Mouse (Mus musculus) MEL (cell line): ENCODE data around the gene Mertk.

Source experiments
- CHD1 ChIP-seq: IDR thresholded peaks from 2 replicates; pipeline ENCODE4 v1.6.1; 2012; ENCODE audit warnings: low read depth, mild to moderate bottlenecking, inconsistent platforms, low read length, improper control_type of control experiment
- USF1 ChIP-seq: IDR thresholded peaks from 2 replicates; pipeline ENCODE4 v1.6.1; 2014; ENCODE audit warnings: low read depth, mild to moderate bottlenecking, inconsistent platforms, low read length, improper control_type of control experiment, moderate library complexity

DNA sequence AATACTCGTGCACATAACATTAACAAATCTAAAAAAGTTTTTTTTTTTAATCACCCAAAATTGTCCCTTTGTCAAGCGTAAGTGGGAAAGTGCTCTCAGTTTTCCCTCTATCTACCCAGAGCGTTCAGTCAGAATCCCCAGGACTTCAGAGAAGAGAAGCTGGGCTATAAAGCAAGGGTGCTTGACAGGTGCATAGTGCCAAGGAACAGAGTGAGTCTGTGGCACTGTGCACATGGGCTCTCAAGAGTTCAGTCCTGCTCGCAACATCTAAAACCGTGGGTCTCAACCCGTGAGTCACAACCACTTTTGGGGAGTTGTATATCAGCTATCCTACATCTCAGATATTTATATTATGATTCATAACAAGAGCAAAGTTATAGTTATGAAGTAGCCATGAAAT lies 71.8 kb downstream of the Mertk start:
- no peak for TF ChIP-seq CHD1
- TF ChIP-seq USF1, result no peak
